Mouse (Mus musculus) liver (tissue): ENCODE data around the gene March1.

ENCODE experiments used
- DNase-seq: peaks from one replicate; pipeline ENCODE4 v3.0.0-alpha.2; 2020; ENCODE audit warnings: mixed read lengths

The March1 gene

GRCm38 (mm10) chr8:65617871-65618751 is at the start of gene March1:
March1 (plus strand) TSS chr8:65617900.
- no peak for DNase-seq

- no peak for DNase-seq
Observed at GRCm38 (mm10) chr8:65586909-65587308, 30.8 kb upstream of the March1 start.

- no peak for DNase-seq
Observed at GRCm38 (mm10) chr8:65603241-65603640, 14.5 kb upstream of the March1 start.

GRCm38 (mm10) chr8:65609509-65609908 is 8.2 kb upstream of the March1 start:
- DNase-seq = no peak

GRCm38 (mm10) chr8:65618966-65619365 is 1.3 kb downstream of the March1 start:
- DNase-seq = no peak

GRCm38 (mm10) chr8:65644931-65645330 is 27.2 kb downstream of the March1 start:
- no peak for DNase-seq

- DNase-seq = no peak
Observed at GRCm38 (mm10) chr8:65645502-65645901, 27.8 kb downstream of the March1 start.

- DNase-seq = no peak
Observed at GRCm38 (mm10) chr8:65645945-65646344, 28.2 kb downstream of the March1 start.

GRCm38 (mm10) chr8:65655924-65656323 is 38.2 kb downstream of the March1 start:
- no peak for DNase-seq

- DNase-seq = no peak
Observed at GRCm38 (mm10) chr8:65661885-65662284, 44.2 kb downstream of the March1 start.

- DNase-seq = no peak
Observed at GRCm38 (mm10) chr8:65665786-65666185, 48.1 kb downstream of the March1 start.

- DNase-seq = no peak
Observed at GRCm38 (mm10) chr8:65743066-65743465, 125.4 kb downstream of the March1 start.

- no peak for DNase-seq
Observed at GRCm38 (mm10) chr8:65775815-65776214, 158.1 kb downstream of the March1 start.

- no peak for DNase-seq
Observed at GRCm38 (mm10) chr8:65781156-65781555, 163.5 kb downstream of the March1 start.

- no peak for DNase-seq
Observed at GRCm38 (mm10) chr8:65812971-65813370, 195.3 kb downstream of the March1 start.

GRCm38 (mm10) chr8:65922294-65923019 is 304.8 kb downstream of the March1 start:
- no peak for DNase-seq

- DNase-seq = no peak
Observed at GRCm38 (mm10) chr8:65956948-65957347, 339.2 kb downstream of the March1 start.

GRCm38 (mm10) chr8:65957492-65957891 is 339.8 kb downstream of the March1 start:
- no peak for DNase-seq

- DNase-seq = no peak
Observed at GRCm38 (mm10) chr8:65966502-65967222, 349.0 kb downstream of the March1 start.

GRCm38 (mm10) chr8:65967223-65967778 is 349.6 kb downstream of the March1 start:
- no peak for DNase-seq

- DNase-seq = no peak
Observed at GRCm38 (mm10) chr8:65976905-65977304, 359.2 kb downstream of the March1 start.

- DNase-seq = no peak
Observed at GRCm38 (mm10) chr8:65982039-65982438, 364.3 kb downstream of the March1 start.

GRCm38 (mm10) chr8:65987665-65988064 is 370.0 kb downstream of the March1 start:
- no peak for DNase-seq
